Mouse (Mus musculus) cortical plate, adult 2 months (tissue): Measurements from ENCODE around the gene Aldh3b1.

Source experiments
- CTCF ChIP-seq: fragments of 200-500 bp; IDR thresholded peaks from 2 replicates; pipeline ENCODE4 v1.5.1; 2011; ENCODE audit warnings: mild to moderate bottlenecking, control low read depth, low read length; ENCODE audit not compliant: insufficient read depth; ENCODE audit errors: extremely low read depth
- POLR2A ChIP-seq: fragments of 200-500 bp; IDR thresholded peaks from 2 replicates; pipeline ENCODE4 v1.6.1; 2011; ENCODE audit warnings: mild to moderate bottlenecking, low read length, control low read depth; ENCODE audit not compliant: insufficient read depth; ENCODE audit errors: extremely low read depth

- TF ChIP-seq POLR2A (no peak), CTCF (no peak)
These were observed 2.1 kb upstream of the Aldh3b1 start for GRCm38 (mm10) chr19:3931716-3932115.
